ENCODE assay signal across 8 mouse cellular contexts in the genomic region with DNA sequence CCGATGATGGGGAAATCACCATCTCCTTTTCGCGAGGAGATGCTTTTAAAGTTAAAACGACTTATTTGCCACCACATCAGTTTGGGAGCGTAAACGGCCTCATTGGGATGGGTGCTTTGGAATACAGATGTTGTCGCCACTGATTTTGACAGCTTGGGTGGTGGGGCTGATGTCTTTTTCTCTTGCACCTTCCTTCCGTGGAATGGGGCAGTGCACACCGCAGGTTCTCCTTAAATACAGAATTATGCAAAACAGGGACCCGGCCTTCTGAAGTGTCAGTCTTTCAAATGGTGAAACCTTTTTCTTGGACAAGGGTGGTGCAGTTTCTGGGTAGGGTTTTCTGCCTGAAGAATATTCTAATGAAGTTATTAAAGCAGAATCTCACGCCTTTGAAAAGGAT. TPM values are rescaled to one million over a fixed set of nuclear protein-coding genes. Genes with fewer than 3 reads are reported as not detected.
DNase-seq lines count a peak whose midpoint lies in the region; ATAC-seq and TF ChIP-seq lines count a peak whose summit lies in the region.

No protein-coding gene starts in this region.

- H3K4me2 ChIP-seq in kidney, embryonic 15.5 days: peak overlapping the region; percentile 78
- H3K4me2 ChIP-seq in hindbrain, embryonic 14.5 days (replicated peaks): peak overlapping the region; percentile 59
- H3K4me2 ChIP-seq in midbrain, embryonic 15.5 days: peak overlapping the region; percentile 74

- peak overlapping the region; percentile 74 for H3K4me3 ChIP-seq in kidney, embryonic 15.5 days (replicated peaks)
- H3K4me3 ChIP-seq in bone marrow, adult 2 months (replicated peaks; ENCODE audit: control insufficient read depth, low read depth, low read length): peak overlapping the region; percentile 94
- peak overlapping the region; percentile 66 for H3K4me3 ChIP-seq in hindbrain, embryonic 14.5 days (replicated peaks; ENCODE audit: low read length)
- peak overlapping the region; percentile 80 for H3K4me3 ChIP-seq in midbrain, embryonic 15.5 days

- TF ChIP-seq CTCF in bone marrow, adult 2 months (IDR thresholded peaks at IDR 0.05; ENCODE audit: control insufficient read depth, insufficient read depth, low read length): no peak

- peaks cover 17% of the 10 kb centered on the region for H3K4me1 ChIP-seq in kidney, embryonic 15.5 days
- H3K4me1 ChIP-seq in bone marrow, adult 2 months (ENCODE audit: control insufficient read depth, insufficient read depth, low read length): peaks cover 4% of the 10 kb centered on the region
- peaks cover 8% of the 10 kb centered on the region for H3K4me1 ChIP-seq in hindbrain, embryonic 14.5 days (replicated peaks; ENCODE audit: control insufficient read depth, insufficient read depth, low read length)
- H3K4me1 ChIP-seq in midbrain, embryonic 15.5 days: peaks cover 16% of the 10 kb centered on the region

- WGBS in kidney, embryonic 15.5 days: 9% methylated on average over 11 of the region's 11 CpGs
- 10% methylated on average over 11 of the region's 11 CpGs for WGBS in bone marrow, adult 2 months
- 5% methylated on average over 11 of the region's 11 CpGs for WGBS in hindbrain, embryonic 14.5 days
- 2% methylated on average over 11 of the region's 11 CpGs for WGBS in midbrain, embryonic 15.5 days

- no peak for ATAC-seq in kidney, embryonic 15.5 days (replicated peaks; ENCODE audit: low FRiP score)
- no peak for ATAC-seq in hindbrain, embryonic 14.5 days (ENCODE audit: low FRiP score)
- 0 out of 2 replicates have a peak, but pooled peaks have one; percentile 16 for ATAC-seq in midbrain, embryonic 15.5 days (replicated peaks)

- peak overlapping the region; percentile 78 for H3K27ac ChIP-seq in kidney, embryonic 15.5 days
- H3K27ac ChIP-seq in bone marrow, adult 2 months (ENCODE audit: control insufficient read depth, insufficient read depth, low read depth, low read length, poor library complexity): peak overlapping the region; percentile 61; the same call in 1 of the 2 replicates
- H3K27ac ChIP-seq in hindbrain, embryonic 14.5 days: peak overlapping the region; percentile 84
- H3K27ac ChIP-seq in midbrain, embryonic 15.5 days: peak overlapping the region; percentile 93

- DNase-seq in kidney, postnatal 14 days: no peak
- no peak for DNase-seq in hindbrain, embryonic 14.5 days (ENCODE audit: low spot score)
- no peak for DNase-seq in cerebellum, adult 8-10 months
- DNase-seq in spleen, postnatal 10 days (ENCODE audit: low spot score in 2 of 2): no peak
- no peak for DNase-seq in gastrocnemius, adult 8-10 months (ENCODE audit: low spot score in 2 of 2)

- H3K9ac ChIP-seq in kidney, embryonic 15.5 days: peak overlapping the region; percentile 71
- H3K9ac ChIP-seq in hindbrain, embryonic 14.5 days: peak overlapping the region; percentile 68
- H3K9ac ChIP-seq in midbrain, embryonic 15.5 days: peak overlapping the region; percentile 54

- TF ChIP-seq POLR2A in bone marrow, adult 2 months (IDR thresholded peaks at IDR 0.05; ENCODE audit: borderline replicate concordance, control insufficient read depth, low read depth, low read length): no peak

- no peaks in the 10 kb centered on the region for H3K9me3 ChIP-seq in kidney, embryonic 15.5 days (replicated peaks)
- no peaks in the 10 kb centered on the region for H3K9me3 ChIP-seq in hindbrain, embryonic 14.5 days (ENCODE audit: control insufficient read depth, low read length)
- H3K9me3 ChIP-seq in midbrain, embryonic 15.5 days: no peaks in the 10 kb centered on the region

- no peaks in the 10 kb centered on the region; the same call in 1 of the 2 replicates for H3K27me3 ChIP-seq in kidney, embryonic 15.5 days
- no peaks in the 10 kb centered on the region for H3K27me3 ChIP-seq in hindbrain, embryonic 14.5 days (ENCODE audit: control insufficient read depth, insufficient read depth, low read length)
- no peaks in the 10 kb centered on the region for H3K27me3 ChIP-seq in midbrain, embryonic 15.5 days (replicated peaks)

- no peaks in the 10 kb centered on the region for H3K36me3 ChIP-seq in kidney, embryonic 15.5 days
- peaks cover 6% of the 10 kb centered on the region for H3K36me3 ChIP-seq in hindbrain, embryonic 14.5 days (replicated peaks; ENCODE audit: control insufficient read depth, insufficient read depth)
- no peaks in the 10 kb centered on the region for H3K36me3 ChIP-seq in midbrain, embryonic 15.5 days (replicated peaks)

RNA-seq across cellular contexts. Expression of a gene that starts 0.7 kb away (rescaled TPM):
- 26.4 and 26.8 TPM in 2 replicates for polyA plus RNA-seq in kidney, embryonic 15.5 days (2015; fragmentation: Nextera tagmentation; extraction: Ambion mirVana)
- 24.1 and 26.5 TPM in 2 replicates for polyA plus RNA-seq in bone marrow, adult 2 months (2011; ENCODE audit: insufficient read depth, insufficient read length, low replicate concordance, missing spikeins)
- 47.8 and 48.6 TPM in 2 replicates for polyA plus RNA-seq in hindbrain, embryonic 14.5 days (2014; fragmentation: Nextera tagmentation; extraction: Ambion mirVana)
- 38.3 and 38.5 TPM in 2 replicates for polyA plus RNA-seq in midbrain, embryonic 15.5 days (2015; fragmentation: Nextera tagmentation; extraction: Ambion mirVana)
- 1 to 10 TPM; 5.5 to 6.8 (median 6.0) TPM for total RNA-seq in gastrocnemius, adult 8-10 months (2022)
